Mouse (Mus musculus) midbrain, embryonic 13.5 days (tissue): ENCODE data around the gene Triobp. TPM values are rescaled to one million over a fixed set of nuclear protein-coding genes. Genes with fewer than 3 reads are reported as not detected.
A peak's percentile ranks its signal among the peaks of the same experiment; 100 is the strongest.

Experiments
- ATAC-seq: fragments of 200-750 bp; cut with Nextera tagmentation; 2 replicates; pipeline ENCODE4 v1.8.0; 2017; ENCODE audit warnings: mild to moderate bottlenecking, moderate TSS enrichment, moderate library complexity
- H3K27ac ChIP-seq: fragments of 300-500 bp; sonication (generic); 2 replicates; pipeline ENCODE4 v1.5.1; 2015; ENCODE audit warnings: inconsistent platforms, mild to moderate bottlenecking, moderate library complexity
- H3K27me3 ChIP-seq: fragments of 300-500 bp; sonication (generic); 2 replicates; pipeline ENCODE4 v1.6.1; 2015; ENCODE audit warnings: mild to moderate bottlenecking, inconsistent platforms
- H3K36me3 ChIP-seq: fragments of 300-500 bp; sonication (generic); 2 replicates; pipeline ENCODE4 v1.6.1; 2015; ENCODE audit warnings: mild to moderate bottlenecking, inconsistent platforms
- H3K4me1 ChIP-seq: fragments of 300-500 bp; sonication (generic); replicated peaks from 2 replicates; pipeline ENCODE4 v1.6.1; 2015; ENCODE audit warnings: inconsistent platforms
- H3K4me2 ChIP-seq: fragments of 300-500 bp; sonication (generic); replicated peaks from 2 replicates; pipeline ENCODE4 v1.6.1; 2015; ENCODE audit warnings: moderate library complexity, mild to moderate bottlenecking, inconsistent platforms
- H3K4me3 ChIP-seq: fragments of 300-500 bp; sonication (generic); replicated peaks from 2 replicates; pipeline ENCODE4 v1.5.1; 2015; ENCODE audit warnings: mild to moderate bottlenecking, inconsistent platforms
- H3K9ac ChIP-seq: fragments of 300-500 bp; sonication (generic); replicated peaks from 2 replicates; pipeline ENCODE4 v1.6.1; 2015; ENCODE audit warnings: mild to moderate bottlenecking, inconsistent platforms
- H3K9me3 ChIP-seq: fragments of 300-500 bp; sonication (generic); 2 replicates; pipeline ENCODE4 v1.6.1; 2016; ENCODE audit warnings: mild to moderate bottlenecking, inconsistent platforms
- WGBS: fragments of 180-500 bp; shearing (Covaris S2); methylation state at CpG from one replicate; pipeline ENCODE4 v1.1.7; 2015; 5-methylcytosine and 5-hydroxymethylcytosine counted together
- polyA plus RNA-seq: library from polyadenylated mRNA; unstranded; fragments of >200 nt; fragmentation: Nextera tagmentation; extraction: Ambion mirVana; gene quantifications from 2 replicates; pipeline ENCODE4 v1.2.1, GENCODE M21; 2015

The Triobp gene
- polyA plus RNA-seq, result 38.3 and 42.6 TPM in 2 replicates

GRCm38 (mm10) chr15:78947657-78948056, at the start of gene Triobp:
Gene Triobp (plus strand): TSS chr15:78947724.
- H3K4me3 ChIP-seq, result peak within 1 kb of the TSS; percentile 58
- H3K9me3 ChIP-seq, result no peaks in the 10 kb centered on the region
- H3K27me3 ChIP-seq, result peaks cover 17% of the 10 kb centered on the region; the same call in 1 of the 2 replicates
- peaks cover 18% of the 10 kb centered on the region for H3K36me3 ChIP-seq
- under 1% methylated on average over 24 of the region's 24 CpGs for WGBS
- peaks cover 31% of the 10 kb centered on the region for H3K4me1 ChIP-seq
- peak within 1 kb of the TSS; percentile 75 for H3K4me2 ChIP-seq
- peak; percentile 98 for ATAC-seq
- peak within 1 kb of the TSS; percentile 77 for H3K27ac ChIP-seq
- peak within 1 kb of the TSS; percentile 77 for H3K9ac ChIP-seq

- Histone ChIP-seq H3K27me3 (peaks cover 39% of the 10 kb centered on the region), H3K27ac (no peak overlapping the region), H3K9me3 (no peaks in the 10 kb centered on the region), H3K4me2 (no peak overlapping the region), H3K36me3 (peaks cover 12% of the 10 kb centered on the region), H3K4me1 (peaks cover 23% of the 10 kb centered on the region), H3K4me3 (no peak overlapping the region), H3K9ac (no peak overlapping the region)
- WGBS, result 63% methylated on average over 6 of the region's 6 CpGs
- ATAC-seq, result no peak
These were observed 49.0 kb upstream of the Triobp start for GRCm38 (mm10) chr15:78898507-78899001.

- Histone ChIP-seq H3K27ac (no peak within 1 kb of the TSS), H3K9ac (peak within 1 kb of the TSS; percentile 68), H3K4me1 (peaks cover 17% of the 10 kb centered on the region), H3K36me3 (0 out of 2 replicates have a peak, but pooled peaks cover 5% of the 10 kb centered on the region), H3K9me3 (no peaks in the 10 kb centered on the region), H3K4me2 (peak within 1 kb of the TSS; percentile 93), H3K4me3 (peak within 1 kb of the TSS; percentile 50), H3K27me3 (peaks cover 39% of the 10 kb centered on the region)
- ATAC-seq, result no peak
- 0% methylated on average over 20 of the region's 20 CpGs for WGBS
These were observed 48.1 kb upstream of the Triobp start, which contains the start of gene Gm49510 for GRCm38 (mm10) chr15:78899409-78899739. Gene Gm49510 (plus strand): TSS chr15:78899667.

GRCm38 (mm10) chr15:78899740-78900584, 47.6 kb upstream of the Triobp start, which contains the start of gene Sh3bp1:
Gene Sh3bp1 (plus strand): TSS chr15:78899768.
- Histone ChIP-seq H3K36me3 (0 out of 2 replicates have a peak, but pooled peaks cover under 1% of the 10 kb centered on the region), H3K27ac (no peak within 1 kb of the TSS), H3K9me3 (no peaks in the 10 kb centered on the region), H3K9ac (peak within 1 kb of the TSS; percentile 68), H3K4me1 (peaks cover 17% of the 10 kb centered on the region), H3K27me3 (peaks cover 39% of the 10 kb centered on the region), H3K4me3 (peak within 1 kb of the TSS; percentile 50), H3K4me2 (peak within 1 kb of the TSS; percentile 93)
- WGBS, result under 1% methylated on average over 47 of the region's 47 CpGs
- ATAC-seq, result 0 out of 2 replicates have a peak, but pooled peaks have one; percentile 40

- no peaks in the 10 kb centered on the region for H3K9me3 ChIP-seq
- 19% methylated on average over 18 of the region's 18 CpGs for WGBS
- peaks cover 39% of the 10 kb centered on the region for H3K27me3 ChIP-seq
- no peaks in the 10 kb centered on the region for H3K36me3 ChIP-seq
- ATAC-seq, result no peak
- H3K4me1 ChIP-seq, result peaks cover 17% of the 10 kb centered on the region
- peak overlapping the region; percentile 50 for H3K4me3 ChIP-seq
- H3K4me2 ChIP-seq, result peak overlapping the region; percentile 93
- peak overlapping the region; percentile 33; the same call in 1 of the 2 replicates for H3K9ac ChIP-seq
- no peak overlapping the region for H3K27ac ChIP-seq
These were observed 46.7 kb upstream of the Triobp start for GRCm38 (mm10) chr15:78900585-78901421.

- H3K4me1 ChIP-seq, result peaks cover 17% of the 10 kb centered on the region
- ATAC-seq, result no peak
- H3K4me2 ChIP-seq, result no peak overlapping the region
- no peak overlapping the region for H3K4me3 ChIP-seq
- H3K27ac ChIP-seq, result no peak overlapping the region
- no peaks in the 10 kb centered on the region for H3K36me3 ChIP-seq
- no peaks in the 10 kb centered on the region for H3K9me3 ChIP-seq
- peak overlapping the region; percentile 33; the same call in 1 of the 2 replicates for H3K9ac ChIP-seq
- 36% methylated on average over 8 of the region's 8 CpGs for WGBS
- peaks cover 39% of the 10 kb centered on the region for H3K27me3 ChIP-seq
These were observed 46.1 kb upstream of the Triobp start for GRCm38 (mm10) chr15:78901422-78901789.

- Histone ChIP-seq H3K4me1 (peaks cover 17% of the 10 kb centered on the region), H3K9ac (no peak overlapping the region), H3K4me3 (no peak overlapping the region), H3K36me3 (no peaks in the 10 kb centered on the region), H3K4me2 (no peak overlapping the region), H3K27me3 (peaks cover 38% of the 10 kb centered on the region), H3K9me3 (no peaks in the 10 kb centered on the region), H3K27ac (no peak overlapping the region)
- peak; percentile 55; the same call in 1 of the 2 replicates for ATAC-seq
- WGBS, result 7% methylated on average over 2 of the region's 2 CpGs
These were observed 44.3 kb upstream of the Triobp start for GRCm38 (mm10) chr15:78903243-78903642.

GRCm38 (mm10) chr15:78908399-78908798, 39.1 kb upstream of the Triobp start:
- Histone ChIP-seq H3K36me3 (no peaks in the 10 kb centered on the region), H3K9me3 (no peaks in the 10 kb centered on the region), H3K27ac (no peak overlapping the region), H3K4me2 (no peak overlapping the region), H3K4me3 (no peak overlapping the region), H3K9ac (no peak overlapping the region), H3K27me3 (no peaks in the 10 kb centered on the region), H3K4me1 (peaks cover 8% of the 10 kb centered on the region)
- 84% methylated on average over 7 of the region's 7 CpGs for WGBS
- ATAC-seq, result no peak

DNA sequence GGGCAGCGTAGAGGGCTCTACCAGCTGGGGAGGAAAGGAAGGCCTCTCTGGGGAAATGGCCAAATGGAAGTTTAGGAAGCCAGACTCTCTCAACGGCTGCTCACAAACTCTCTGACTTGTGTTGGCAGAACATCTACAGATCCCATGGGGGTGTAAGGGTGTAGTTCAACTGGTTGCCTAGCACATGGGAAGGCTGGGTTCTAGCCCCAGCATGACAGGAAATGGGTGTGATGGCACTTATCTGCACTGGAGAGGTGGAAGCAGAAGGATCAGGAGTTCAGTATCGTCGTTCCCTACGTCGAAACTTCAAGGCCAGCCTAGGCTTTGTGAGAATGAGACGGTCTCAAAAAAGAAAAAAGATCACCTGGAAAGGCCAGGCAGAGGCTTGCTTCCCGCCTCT, 38.5 kb upstream of the Triobp start:
- no peaks in the 10 kb centered on the region for H3K27me3 ChIP-seq
- H3K36me3 ChIP-seq, result no peaks in the 10 kb centered on the region
- no peak for ATAC-seq
- peaks cover 8% of the 10 kb centered on the region for H3K4me1 ChIP-seq
- no peak overlapping the region for H3K27ac ChIP-seq
- H3K4me3 ChIP-seq, result no peak overlapping the region
- H3K9ac ChIP-seq, result no peak overlapping the region
- H3K4me2 ChIP-seq, result no peak overlapping the region
- no peaks in the 10 kb centered on the region for H3K9me3 ChIP-seq
- 89% methylated on average over 8 of the region's 8 CpGs for WGBS

DNA sequence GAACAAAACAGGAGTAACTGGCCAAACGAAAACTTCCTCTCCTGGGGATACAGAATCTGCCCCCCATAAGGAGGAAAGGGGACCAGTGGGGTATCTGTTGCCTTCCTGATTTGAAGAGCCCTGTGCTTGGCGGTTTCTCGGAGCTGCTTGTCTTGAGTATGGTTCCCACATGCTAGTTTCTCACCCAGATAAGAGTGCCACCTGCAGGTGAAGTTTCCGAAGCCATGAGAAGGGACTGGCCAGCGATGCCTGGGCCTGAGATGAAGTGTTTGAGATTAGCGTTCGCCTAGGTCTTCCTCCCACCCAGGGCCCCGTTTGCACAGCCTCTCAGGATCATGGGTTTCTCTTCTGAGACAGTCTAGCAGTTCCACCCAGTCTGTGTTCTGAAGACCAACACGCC, 35.5 kb upstream of the Triobp start:
- Histone ChIP-seq H3K9me3 (no peaks in the 10 kb centered on the region), H3K27ac (no peak overlapping the region), H3K4me2 (no peak overlapping the region), H3K9ac (no peak overlapping the region), H3K36me3 (no peaks in the 10 kb centered on the region), H3K4me1 (peaks cover 35% of the 10 kb centered on the region), H3K4me3 (no peak overlapping the region), H3K27me3 (no peaks in the 10 kb centered on the region)
- no peak for ATAC-seq
- 36% methylated on average over 9 of the region's 9 CpGs for WGBS

DNA sequence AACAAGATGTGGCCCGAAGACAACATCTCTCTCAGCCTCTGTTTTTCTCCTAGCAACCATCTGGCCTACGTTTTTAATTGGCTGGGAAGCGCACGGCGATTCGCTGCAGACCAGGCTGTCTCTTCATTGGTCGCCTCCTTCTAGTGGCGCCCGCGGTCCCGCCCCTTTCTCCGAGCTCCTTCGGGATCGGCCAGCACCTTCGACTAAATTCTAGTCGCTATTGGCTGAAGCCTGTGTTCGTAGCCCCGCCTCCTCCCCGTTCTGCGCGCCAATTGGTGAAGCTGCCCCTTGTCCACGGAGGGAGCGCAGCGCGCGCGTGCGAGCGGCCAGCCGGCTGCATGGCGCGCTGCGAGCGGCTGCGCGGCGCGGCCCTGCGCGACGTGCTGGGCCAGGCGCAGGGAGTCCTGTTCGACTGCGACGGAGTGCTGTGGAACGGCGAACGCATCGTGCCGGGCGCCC, 33.9 kb upstream of the Triobp start, which contains the start of gene Pdxp:
Gene Pdxp, plus strand, starts transcription at position 288 of the 459 bp plus-strand sequence.
- H3K27me3 ChIP-seq, result no peaks in the 10 kb centered on the region
- H3K9me3 ChIP-seq, result no peaks in the 10 kb centered on the region
- peak within 1 kb of the TSS; percentile 97 for H3K27ac ChIP-seq
- peaks cover 38% of the 10 kb centered on the region for H3K4me1 ChIP-seq
- H3K4me2 ChIP-seq, result peak within 1 kb of the TSS; percentile 89
- peak; percentile 92 for ATAC-seq
- peaks cover 8% of the 10 kb centered on the region for H3K36me3 ChIP-seq
- WGBS, result under 1% methylated on average over 51 of the region's 51 CpGs
- H3K9ac ChIP-seq, result peak within 1 kb of the TSS; percentile 87
- peak within 1 kb of the TSS; percentile 65 for H3K4me3 ChIP-seq
